Mouse (Mus musculus) myocyte (in vitro differentiated cells): ENCODE data around the gene 9130213A22Rik.

Experiments used
- MAX ChIP-seq: IDR thresholded peaks from one replicate; pipeline ENCODE4 v1.6.1; 2011; ENCODE audit warnings: low read depth, mild to moderate bottlenecking, control low read depth
- MYOD1 ChIP-seq, 3 experiments: IDR thresholded peaks; one replicate each; pipeline ENCODE4 v1.6.1; 2011; ENCODE audit warnings: control low read depth in 2 of 3, low read depth in 2 of 3, mild to moderate bottlenecking in 2 of 3, moderate library complexity in 1 of 3; ENCODE audit not compliant: insufficient read length in 2 of 3, control insufficient read depth in 1 of 3
- POLR2A ChIP-seq: IDR thresholded peaks from one replicate; pipeline ENCODE4 v1.6.1; 2011; ENCODE audit warnings: low read depth, mild to moderate bottlenecking, control low read depth, moderate library complexity; ENCODE audit not compliant: insufficient read length
- SRF ChIP-seq: IDR thresholded peaks from one replicate; pipeline ENCODE4 v1.6.1; 2011; ENCODE audit warnings: low read depth; ENCODE audit not compliant: control insufficient read depth, insufficient read length

DNA sequence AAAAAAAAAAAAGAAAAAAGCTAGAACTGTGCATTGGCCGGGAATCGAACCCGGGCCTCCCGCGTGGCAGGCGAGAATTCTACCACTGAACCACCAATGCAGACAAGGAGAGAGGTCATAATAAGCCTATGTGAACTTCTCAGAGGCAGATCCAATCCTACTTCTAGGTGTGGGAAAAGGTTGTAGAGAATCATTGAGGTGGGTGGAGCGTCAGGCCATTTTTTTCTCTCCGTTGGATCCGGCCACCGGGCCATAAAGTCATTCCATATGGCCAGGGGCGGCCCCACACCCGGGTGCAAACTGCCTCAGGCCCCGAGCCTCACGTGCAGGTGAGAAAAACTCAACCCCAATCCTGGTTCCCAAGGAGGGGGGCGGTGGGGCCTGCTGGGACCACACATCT lies 3.6 kb downstream of the 9130213A22Rik start:
- TF ChIP-seq POLR2A (no peak), MAX (no peak), MYOD1 (IDR thresholded peaks at IDR 0.05; ENCODE audit: control insufficient read depth in 1 of 3, insufficient read length in 2 of 3, low read depth in 2 of 3) (no peak), SRF (no peak)
